Mouse (Mus musculus) hindbrain, embryonic 14.5 days (tissue): Measurements from ENCODE around the gene Trim47. TPM values are rescaled to one million over a fixed set of nuclear protein-coding genes. Genes with fewer than 3 reads are reported as not detected.
A peak's percentile ranks its signal among the peaks of the same experiment; 100 is the strongest.

Experiments
- ATAC-seq: fragments of 200-750 bp; cut with Nextera tagmentation; 2 replicates; pipeline ENCODE4 v1.8.0; 2017; ENCODE audit warnings: moderate number of reproducible peaks, mild to moderate bottlenecking, moderate TSS enrichment, moderate library complexity; ENCODE audit not compliant: low FRiP score
- DNase-seq: peaks from one replicate; pipeline ENCODE4 v3.0.0-alpha.2; 2015; ENCODE audit warnings: low spot score
- H3K27ac ChIP-seq: fragments of 300-500 bp; sonication (generic); 2 replicates; pipeline ENCODE4 v1.5.1; 2014; ENCODE audit warnings: mild to moderate bottlenecking, moderate library complexity
- H3K27me3 ChIP-seq: fragments of 300-500 bp; sonication (generic); 2 replicates; pipeline ENCODE4 v1.6.1; 2014; ENCODE audit warnings: mild to moderate bottlenecking, low read length, mixed read lengths; ENCODE audit not compliant: control insufficient read depth, insufficient read depth
- H3K36me3 ChIP-seq: fragments of 300-500 bp; sonication (generic); replicated peaks from 2 replicates; pipeline ENCODE4 v1.6.1; 2014; ENCODE audit not compliant: control insufficient read depth, insufficient read depth
- H3K4me1 ChIP-seq: fragments of 300-500 bp; sonication (generic); replicated peaks from 2 replicates; pipeline ENCODE4 v1.6.1; 2014; ENCODE audit warnings: antibody characterized with exemption, low read length, mixed read lengths; ENCODE audit not compliant: control insufficient read depth, insufficient read depth
- H3K4me2 ChIP-seq: fragments of 300-500 bp; sonication (generic); replicated peaks from 2 replicates; pipeline ENCODE4 v1.6.1; 2014; ENCODE audit warnings: mild to moderate bottlenecking, moderate library complexity
- H3K4me3 ChIP-seq: fragments of 300-500 bp; sonication (generic); replicated peaks from 2 replicates; pipeline ENCODE4 v1.5.1; 2014; ENCODE audit warnings: mild to moderate bottlenecking, low read length
- H3K9ac ChIP-seq: fragments of 300-500 bp; sonication (generic); 2 replicates; pipeline ENCODE4 v1.6.1; 2014
- H3K9me3 ChIP-seq: fragments of 300-500 bp; sonication (generic); 2 replicates; pipeline ENCODE4 v1.6.1; 2016; ENCODE audit warnings: low read length; ENCODE audit not compliant: control insufficient read depth
- WGBS: fragments of 180-500 bp; shearing (Covaris S2); extraction: QIAGEN DNeasy Blood & Tissue Kit; methylation state at CpG from one replicate; pipeline ENCODE4 v1.1.7; 2014; 5-methylcytosine and 5-hydroxymethylcytosine counted together
- polyA plus RNA-seq: library from polyadenylated mRNA; unstranded; fragments of >200 nt; fragmentation: Nextera tagmentation; extraction: Ambion mirVana; gene quantifications from 2 replicates; pipeline ENCODE4 v1.2.1, GENCODE M21; 2014

Gene Trim47
- polyA plus RNA-seq, 1 experiment from 2014 or later, result 9.4 TPM

GRCm38 (mm10) chr11:116086258-116087193 is 40.5 kb downstream of the Trim47 start, which contains the start of gene Wbp2:
Gene Wbp2, minus strand, starts transcription at chr11:116086995.
- Histone ChIP-seq H3K27ac (peak within 1 kb of the TSS; percentile 76), H3K4me1 (0 out of 2 replicates have a peak, but pooled peaks cover 12% of the 10 kb centered on the region), H3K9ac (peak within 1 kb of the TSS; percentile 49), H3K9me3 (no peaks in the 10 kb centered on the region), H3K27me3 (no peaks in the 10 kb centered on the region), H3K4me3 (peak within 1 kb of the TSS; percentile 46), H3K4me2 (peak within 1 kb of the TSS; percentile 58), H3K36me3 (peaks cover 23% of the 10 kb centered on the region)
- 7% methylated on average over 38 of the region's 43 CpGs for WGBS
- DNase-seq (peak; percentile 98), ATAC-seq (peak; percentile 97)

DNA sequence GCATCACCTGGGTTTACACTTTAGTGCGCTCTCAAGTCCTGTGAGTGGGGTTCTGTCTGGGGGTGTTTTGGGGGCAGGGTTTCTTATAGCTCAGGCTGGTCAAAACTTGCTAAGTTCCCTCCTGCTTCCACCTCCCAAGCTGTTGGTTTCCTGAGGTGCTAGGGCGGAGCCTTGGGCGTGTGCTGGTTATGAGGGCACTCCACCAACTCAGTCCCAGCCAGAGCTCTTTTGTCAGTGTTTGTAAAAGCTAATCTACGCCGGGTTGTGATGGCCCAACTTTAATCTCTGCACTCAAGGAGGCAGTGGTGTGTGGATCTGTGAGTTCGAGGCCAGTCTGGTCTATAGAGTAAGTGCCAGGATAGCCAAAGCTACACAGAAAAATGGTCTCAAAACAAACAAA is 42.8 kb downstream of the Trim47 start:
- H3K9ac ChIP-seq, result no peak overlapping the region

DNA sequence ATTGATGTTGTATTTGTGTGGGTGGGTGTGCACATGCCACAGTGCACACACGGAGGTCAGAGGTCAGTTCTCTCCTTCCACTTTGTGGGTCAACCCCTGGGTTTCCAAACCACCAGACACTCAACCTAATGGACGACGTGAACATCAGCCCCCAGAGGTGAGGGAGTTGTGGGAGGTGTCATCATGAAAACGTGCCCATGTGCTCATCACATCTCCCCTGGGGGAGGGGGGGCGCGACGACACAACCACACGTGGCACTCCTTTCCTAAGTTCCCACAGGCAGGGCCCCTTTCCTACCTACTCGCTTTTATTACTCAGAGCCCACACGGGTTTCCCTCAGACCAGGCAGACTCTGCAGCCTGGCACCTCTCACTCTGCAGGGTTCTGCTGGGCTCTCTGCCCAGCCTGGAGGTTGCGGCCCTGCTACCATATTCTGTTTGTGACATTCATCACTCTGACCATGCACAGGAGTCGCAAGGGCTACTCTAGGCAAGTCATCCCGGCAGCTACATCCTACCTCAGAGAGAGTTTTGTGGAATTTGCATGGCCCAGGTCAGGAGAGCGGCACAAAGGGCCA is 43.8 kb downstream of the Trim47 start:
- Histone ChIP-seq H3K36me3 (peaks cover 50% of the 10 kb centered on the region), H3K9ac (no peak overlapping the region), H3K9me3 (no peaks in the 10 kb centered on the region), H3K27me3 (no peaks in the 10 kb centered on the region), H3K4me3 (no peak overlapping the region), H3K4me1 (peaks cover 13% of the 10 kb centered on the region; the same call in 1 of the 2 replicates), H3K27ac (no peak overlapping the region), H3K4me2 (no peak overlapping the region)
- DNase-seq (no peak), ATAC-seq (no peak)
- WGBS, result 92% methylated on average over 14 of the region's 14 CpGs

More for the DNA sequence above, 42.8 kb downstream of the Trim47 start:
- DNase-seq, result no peak
- 94% methylated on average over 6 of the region's 6 CpGs for WGBS
- Histone ChIP-seq H3K27ac (no peak overlapping the region), H3K9me3 (no peaks in the 10 kb centered on the region), H3K4me2 (no peak overlapping the region), H3K36me3 (peaks cover 46% of the 10 kb centered on the region), H3K4me1 (0 out of 2 replicates have a peak, but pooled peaks cover 12% of the 10 kb centered on the region), H3K4me3 (no peak overlapping the region), H3K27me3 (no peaks in the 10 kb centered on the region)
- no peak for ATAC-seq

DNA sequence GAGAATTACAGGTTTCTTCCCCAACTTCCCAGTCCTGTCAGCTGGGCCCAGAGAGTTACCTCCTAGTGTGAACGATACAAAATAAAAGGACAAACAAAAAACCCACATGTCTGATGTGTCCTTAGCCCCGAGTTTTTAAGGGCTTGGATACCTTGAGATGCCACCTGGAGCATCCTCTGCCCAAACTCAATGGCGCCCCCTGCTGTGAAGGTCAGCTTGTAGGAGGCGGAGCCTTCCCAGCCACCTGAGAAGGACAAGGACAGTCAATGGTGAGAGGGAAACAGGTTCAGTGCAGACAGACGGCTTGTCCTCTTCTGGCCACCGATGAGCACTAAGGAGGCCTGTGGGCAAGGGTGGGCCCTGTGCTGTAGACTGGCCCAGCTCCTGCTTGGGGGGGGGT is 45.9 kb downstream of the Trim47 start:
- Histone ChIP-seq H3K36me3 (peaks cover 50% of the 10 kb centered on the region), H3K4me3 (no peak overlapping the region), H3K27ac (no peak overlapping the region), H3K4me1 (peaks cover 9% of the 10 kb centered on the region; the same call in 1 of the 2 replicates), H3K9ac (no peak overlapping the region), H3K9me3 (no peaks in the 10 kb centered on the region), H3K27me3 (no peaks in the 10 kb centered on the region), H3K4me2 (no peak overlapping the region)
- WGBS, result 74% methylated on average over 6 of the region's 6 CpGs
- DNase-seq (no peak), ATAC-seq (no peak)

GRCm38 (mm10) chr11:116079511-116079910 is 47.5 kb downstream of the Trim47 start:
- Histone ChIP-seq H3K4me1 (peaks cover 4% of the 10 kb centered on the region; the same call in 1 of the 2 replicates), H3K27me3 (no peaks in the 10 kb centered on the region), H3K9ac (no peak overlapping the region), H3K4me3 (no peak overlapping the region), H3K36me3 (peaks cover 50% of the 10 kb centered on the region), H3K9me3 (no peaks in the 10 kb centered on the region), H3K27ac (no peak overlapping the region), H3K4me2 (no peak overlapping the region)
- DNase-seq, result no peak
- WGBS, result 70% methylated on average over 10 of the region's 10 CpGs
- ATAC-seq, result no peak

DNA sequence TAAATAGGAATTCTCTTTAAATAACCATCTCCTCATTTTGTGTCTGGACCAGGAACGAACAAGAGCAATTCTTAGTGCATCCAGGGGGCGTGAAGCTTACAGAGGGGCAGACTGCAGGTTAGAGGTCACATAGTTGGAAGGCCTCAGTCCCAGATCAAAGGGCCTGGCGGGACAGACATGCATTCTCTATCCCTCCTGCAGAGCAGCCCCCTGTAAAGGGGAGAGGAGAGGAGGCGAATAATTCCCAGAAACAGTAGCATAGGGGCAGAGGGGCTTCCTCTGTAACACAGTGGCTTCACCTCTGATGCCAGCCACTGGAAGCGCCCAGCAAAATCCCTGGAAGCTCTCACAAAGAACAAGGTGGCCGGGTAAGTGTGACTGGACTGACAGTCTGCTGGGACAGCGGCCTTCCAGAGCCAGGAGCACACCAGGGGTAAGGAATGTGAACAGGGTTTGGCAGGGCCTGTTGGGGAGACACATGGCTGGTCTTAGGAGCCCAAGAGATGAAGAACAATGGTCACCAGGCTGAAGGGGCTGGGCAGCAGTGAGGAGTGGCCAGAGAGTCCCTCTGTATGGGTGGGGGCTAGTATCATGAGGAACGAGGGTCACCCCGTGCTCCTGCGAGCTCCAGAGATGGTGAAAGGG is 48.2 kb downstream of the Trim47 start:
- Histone ChIP-seq H3K4me3 (no peak overlapping the region), H3K36me3 (peaks cover 48% of the 10 kb centered on the region), H3K27ac (no peak overlapping the region), H3K9me3 (no peaks in the 10 kb centered on the region), H3K9ac (no peak overlapping the region), H3K4me1 (peaks cover 4% of the 10 kb centered on the region; the same call in 1 of the 2 replicates), H3K27me3 (no peaks in the 10 kb centered on the region), H3K4me2 (no peak overlapping the region)
- ATAC-seq, result no peak
- no peak for DNase-seq
- 21% methylated on average over 10 of the region's 10 CpGs for WGBS

DNA sequence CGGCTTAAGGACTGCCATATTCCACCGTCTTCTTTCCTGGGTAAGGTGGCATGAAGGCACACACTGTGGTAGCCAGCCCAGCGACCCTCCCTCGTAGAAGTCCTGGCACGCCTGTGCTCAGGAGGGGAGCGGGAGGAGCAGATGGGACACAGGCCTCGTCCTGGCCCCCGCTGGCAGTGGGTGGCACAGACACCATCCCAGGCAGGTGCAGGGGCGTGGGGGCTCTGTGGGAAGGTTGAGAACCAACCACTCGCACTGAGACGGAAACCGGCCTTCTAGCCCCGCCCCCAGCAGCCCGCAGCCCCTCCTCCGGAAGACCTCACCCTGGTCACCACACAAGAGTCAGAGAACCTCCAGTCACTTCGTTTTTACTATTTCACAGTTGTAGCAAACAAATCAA is 48.8 kb downstream of the Trim47 start:
- H3K9me3 ChIP-seq, result no peaks in the 10 kb centered on the region
- H3K27me3 ChIP-seq, result no peaks in the 10 kb centered on the region
- peak overlapping the region; percentile 54 for H3K9ac ChIP-seq
- peak overlapping the region; percentile 22 for H3K4me3 ChIP-seq
- peaks cover 42% of the 10 kb centered on the region for H3K36me3 ChIP-seq
- H3K4me1 ChIP-seq, result peaks cover 4% of the 10 kb centered on the region; the same call in 1 of the 2 replicates
- 0 out of 2 replicates have a peak overlapping the region, but pooled peaks have one; percentile 51 for H3K27ac ChIP-seq
- peak overlapping the region; percentile 54 for H3K4me2 ChIP-seq
- ATAC-seq (peak; percentile 41; the same call in 1 of the 2 replicates), DNase-seq (no peak)
- WGBS, result 6% methylated on average over 16 of the region's 16 CpGs

- DNase-seq, result no peak
- ATAC-seq, result no peak
- H3K4me1 ChIP-seq, result peaks cover 4% of the 10 kb centered on the region; the same call in 1 of the 2 replicates
- H3K27ac ChIP-seq, result 0 out of 2 replicates have a peak within 1 kb of the TSS, but pooled peaks have one; percentile 51
- peak within 1 kb of the TSS; percentile 54 for H3K4me2 ChIP-seq
- no peaks in the 10 kb centered on the region for H3K27me3 ChIP-seq
- H3K36me3 ChIP-seq, result peaks cover 38% of the 10 kb centered on the region
- peak within 1 kb of the TSS; percentile 22 for H3K4me3 ChIP-seq
- peak within 1 kb of the TSS; percentile 54 for H3K9ac ChIP-seq
- 61% methylated on average over 22 of the region's 22 CpGs for WGBS
- H3K9me3 ChIP-seq, result no peaks in the 10 kb centered on the region
These were observed 49.4 kb downstream of the Trim47 start, which contains the start of gene Unc13d for GRCm38 (mm10) chr11:116077446-116078204. Gene Unc13d, minus strand, starts transcription at chr11:116077961.
